In the genomic region with DNA sequence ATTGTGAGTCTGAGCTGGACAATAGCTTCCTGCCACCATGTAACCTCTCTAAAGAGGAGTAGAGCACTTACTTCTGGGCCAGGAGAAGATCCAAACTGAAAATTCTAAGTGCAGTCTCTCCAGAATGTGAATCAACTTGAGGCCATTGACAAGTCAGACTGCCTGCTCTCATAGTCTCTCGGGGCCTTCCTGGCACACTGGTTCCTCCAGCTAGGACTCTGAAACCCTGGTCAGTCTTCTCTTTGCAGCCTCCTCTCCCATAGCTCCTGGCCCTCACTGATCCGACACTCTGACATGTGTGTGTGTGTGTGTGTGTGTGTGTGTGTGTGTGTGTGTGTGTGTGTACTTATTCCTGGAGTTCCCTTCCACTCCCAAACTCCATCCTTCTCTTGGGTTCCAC, we compare ENCODE assay signal across 11 mouse cellular contexts.
"Had no signal": no experiment of that assay in that cellular context is flagged by ENCODE, and none has a peak within 500 bp of the region (broad histone marks: within the 10 kb centered on the region; RNA-seq: fewer than 3 reads in every experiment).

No protein-coding gene starts in this region.

- H3K27ac ChIP-seq: limb, embryonic 15.5 days; liver, embryonic 12.5 days; midbrain, embryonic 15.5 days; neural tube, embryonic 12.5 days; stomach, postnatal 0 days had no signal

- DNase-seq: kidney, postnatal 14 days; lung, embryonic 14.5 days; lung, postnatal 10 days; lung, postnatal 4 days; thymus, postnatal 4 days had no signal

- H3K4me1 ChIP-seq: liver, embryonic 12.5 days had no signal

- H3K4me3 ChIP-seq: limb, embryonic 15.5 days; liver, embryonic 12.5 days; megakaryocyte, embryonic 14.5 days; midbrain, embryonic 15.5 days; neural tube, embryonic 12.5 days had no signal
